Mouse (Mus musculus): ENCODE data around the gene Asap3. TPM values are rescaled to one million over a fixed set of nuclear protein-coding genes. Genes with fewer than 3 reads are reported as not detected.

Asap3 gene
- polyA plus RNA-seq (2015; fragmentation: Nextera tagmentation; extraction: Ambion mirVana) = 2.6 and 3.4 TPM in 2 replicates

DNA sequence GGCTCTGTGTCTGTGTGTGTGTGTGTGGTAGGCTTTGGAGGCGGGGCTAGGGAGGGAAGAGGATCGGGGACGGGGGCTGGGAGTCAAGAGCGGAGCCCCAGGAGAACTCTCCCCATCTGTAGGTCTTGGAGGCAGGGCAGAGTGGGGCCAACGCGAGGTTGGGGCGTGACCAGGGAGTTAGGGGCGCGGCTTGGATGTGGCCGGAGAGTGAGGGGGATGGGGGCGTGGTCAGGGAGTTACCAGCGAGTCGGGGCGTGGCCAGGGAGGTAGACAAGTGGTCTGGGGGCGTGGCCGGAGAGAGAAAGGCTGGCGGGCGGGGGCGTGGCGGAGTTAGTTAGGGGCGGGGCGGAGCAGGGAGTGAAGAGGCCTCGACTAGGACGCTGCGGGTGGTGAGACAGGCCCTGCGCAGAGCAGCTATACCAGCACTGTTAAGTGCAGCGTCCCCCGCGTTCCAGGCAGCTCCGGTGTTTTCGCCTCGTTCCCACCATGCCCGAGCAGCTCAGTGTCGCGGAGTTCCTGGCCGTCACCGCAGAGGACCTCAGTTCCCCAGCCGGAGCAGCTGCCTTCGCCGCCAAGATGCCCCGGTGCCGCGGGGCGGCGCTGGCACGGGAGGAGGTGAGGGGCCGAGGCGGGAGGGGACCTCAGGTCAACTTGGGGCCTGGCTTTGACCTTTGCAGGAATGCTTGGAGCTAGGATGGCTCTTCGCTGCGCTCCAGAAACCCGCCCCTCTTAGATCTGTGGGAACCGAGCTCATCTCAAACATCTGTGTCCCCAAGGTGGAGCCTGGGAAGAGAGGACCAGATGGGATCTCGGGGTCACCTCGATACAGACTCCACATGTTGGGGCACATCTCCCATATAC lies at the start of gene Asap3:
Gene Asap3, plus strand, starts transcription at position 333 of the 861 bp plus-strand sequence.
- WGBS = under 1% methylated on average over 53 of the region's 54 CpGs
- ATAC-seq (ENCODE audit: extremely low read depth, insufficient number of reproducible peaks, low FRiP score, low TSS enrichment) = peak; percentile 93

DNA sequence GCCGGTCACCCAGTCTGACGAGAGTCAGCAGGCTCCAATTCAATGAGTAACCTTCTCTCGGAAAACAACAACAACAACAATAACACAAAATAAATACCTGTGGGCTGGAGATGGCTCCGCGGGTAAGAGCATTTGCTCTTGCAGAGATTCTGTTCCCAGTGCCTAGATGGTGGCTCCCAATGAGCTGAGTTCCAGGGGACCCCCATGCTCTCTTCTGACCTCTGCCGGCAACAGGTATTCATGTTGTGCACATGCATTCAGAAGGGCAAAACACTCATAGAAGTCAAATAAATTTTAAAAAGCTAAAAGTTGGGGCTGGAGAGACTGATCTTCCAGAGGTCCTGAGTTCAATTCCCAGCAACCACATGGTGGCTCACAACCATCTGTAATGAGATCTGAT lies 47.7 kb upstream of the Asap3 start:
- Histone ChIP-seq H3K4me1 (peaks cover 10% of the 10 kb centered on the region; the same call in 1 of the 2 replicates), H3K4me3 (no peak overlapping the region), H3K36me3 (no peaks in the 10 kb centered on the region), H3K4me2 (no peak overlapping the region), H3K9me3 (no peaks in the 10 kb centered on the region), H3K9ac (no peak overlapping the region), H3K27ac (replicated peaks) (no peak overlapping the region), H3K27me3 (replicated peaks) (no peaks in the 10 kb centered on the region)
- ATAC-seq (ENCODE audit: extremely low read depth, insufficient number of reproducible peaks, low FRiP score, low TSS enrichment) = no peak
- WGBS = 72% methylated on average over 6 of the region's 6 CpGs

More for the DNA sequence above, at the start of gene Asap3:
- peak within 1 kb of the TSS; percentile 78 for H3K4me3 ChIP-seq
- H3K9ac ChIP-seq = peak within 1 kb of the TSS; percentile 88
- H3K27me3 ChIP-seq (replicated peaks) = peaks cover 34% of the 10 kb centered on the region
- no peaks in the 10 kb centered on the region for H3K9me3 ChIP-seq
- peaks cover 26% of the 10 kb centered on the region for H3K4me1 ChIP-seq
- peak within 1 kb of the TSS; percentile 59 for H3K27ac ChIP-seq (replicated peaks)
- H3K4me2 ChIP-seq = peak within 1 kb of the TSS; percentile 100
- no peaks in the 10 kb centered on the region for H3K36me3 ChIP-seq

GRCm38 (mm10) chr4:136159802-136160397 lies 46.3 kb upstream of the Asap3 start:
- Histone ChIP-seq H3K9ac (0 out of 2 replicates have a peak overlapping the region, but pooled peaks have one; percentile 29), H3K36me3 (no peaks in the 10 kb centered on the region), H3K4me1 (peaks cover 12% of the 10 kb centered on the region; the same call in 1 of the 2 replicates), H3K9me3 (no peaks in the 10 kb centered on the region), H3K4me3 (no peak overlapping the region), H3K27me3 (replicated peaks) (no peaks in the 10 kb centered on the region), H3K27ac (replicated peaks) (no peak overlapping the region), H3K4me2 (peak overlapping the region; percentile 37)
- 18% methylated on average over 5 of the region's 5 CpGs for WGBS
- no peak for ATAC-seq (ENCODE audit: extremely low read depth, insufficient number of reproducible peaks, low FRiP score, low TSS enrichment)

DNA sequence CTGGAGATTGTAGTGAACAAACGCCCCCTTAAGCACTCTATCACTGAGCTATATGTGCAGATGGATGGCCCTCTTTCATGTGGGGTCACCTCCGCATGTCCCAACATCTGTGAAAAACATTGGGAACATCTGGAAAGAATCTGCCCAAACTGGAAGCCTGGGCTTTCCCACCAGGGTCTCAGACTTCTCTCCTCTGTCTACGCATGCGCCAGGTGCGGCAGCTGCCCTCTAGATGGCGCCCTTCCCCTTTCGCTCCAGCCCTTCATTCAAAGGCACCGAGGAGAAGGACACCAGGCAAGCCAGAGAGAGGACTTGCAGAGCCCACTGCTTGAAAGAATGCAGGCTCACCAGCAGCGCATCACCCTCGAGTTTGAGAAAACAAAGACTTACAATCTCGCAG lies 42.7 kb upstream of the Asap3 start:
- Histone ChIP-seq H3K27me3 (replicated peaks) (no peaks in the 10 kb centered on the region), H3K9ac (no peak overlapping the region), H3K27ac (replicated peaks) (no peak overlapping the region), H3K36me3 (no peaks in the 10 kb centered on the region), H3K4me1 (peaks cover 12% of the 10 kb centered on the region; the same call in 1 of the 2 replicates), H3K4me2 (peak overlapping the region; percentile 28; the same call in 1 of the 2 replicates), H3K4me3 (no peak overlapping the region), H3K9me3 (no peaks in the 10 kb centered on the region)
- WGBS = 2% methylated on average over 11 of the region's 11 CpGs
- ATAC-seq (ENCODE audit: extremely low read depth, insufficient number of reproducible peaks, low FRiP score, low TSS enrichment) = peak; percentile 66; the same call in 1 of the 2 replicates

DNA sequence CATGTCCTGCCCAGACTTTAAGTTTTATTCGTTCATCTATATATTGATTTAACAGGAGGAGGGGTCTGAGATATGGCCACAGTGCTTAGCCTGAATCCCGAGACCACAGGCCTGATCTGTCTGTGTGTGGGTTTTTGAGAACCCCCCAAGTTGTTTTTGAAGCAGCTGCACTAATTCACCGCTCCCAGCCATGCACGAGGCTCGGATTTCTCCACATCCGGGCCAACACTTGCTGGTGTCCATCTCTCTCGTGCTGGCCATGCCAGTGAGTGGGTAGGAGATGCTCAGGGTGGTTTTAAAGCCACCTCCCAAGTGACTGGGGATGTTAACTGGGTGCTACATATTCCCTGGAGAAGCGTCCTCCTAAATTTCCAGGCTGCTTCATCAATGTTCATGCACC lies 41.2 kb upstream of the Asap3 start:
- WGBS = 78% methylated on average over 8 of the region's 8 CpGs
- Histone ChIP-seq H3K4me1 (peaks cover 7% of the 10 kb centered on the region; the same call in 1 of the 2 replicates), H3K4me2 (no peak overlapping the region), H3K9ac (no peak overlapping the region), H3K4me3 (no peak overlapping the region), H3K36me3 (no peaks in the 10 kb centered on the region), H3K27me3 (replicated peaks) (no peaks in the 10 kb centered on the region), H3K27ac (replicated peaks) (no peak overlapping the region), H3K9me3 (no peaks in the 10 kb centered on the region)
- ATAC-seq (ENCODE audit: extremely low read depth, insufficient number of reproducible peaks, low FRiP score, low TSS enrichment) = no peak

DNA sequence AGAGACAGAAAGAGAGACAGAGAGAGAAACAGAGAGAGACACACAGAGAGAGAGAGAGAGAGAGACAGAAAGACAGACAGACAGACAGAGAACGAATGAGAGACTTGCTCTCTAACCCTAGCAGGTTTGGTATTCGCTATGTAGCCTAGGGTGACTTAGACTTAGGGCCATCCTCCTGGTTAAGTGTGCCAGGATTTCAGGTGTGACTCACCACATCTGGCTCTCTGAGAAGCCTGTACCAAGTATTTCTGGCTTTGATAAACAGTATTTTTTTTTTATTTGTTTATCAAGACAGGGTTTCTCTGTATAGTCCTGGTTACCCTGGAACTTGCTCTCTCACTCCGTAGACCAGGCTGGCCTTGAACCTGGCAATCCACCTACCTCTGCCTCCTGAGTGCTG lies 38.5 kb upstream of the Asap3 start:
- Histone ChIP-seq H3K4me1 (peaks cover 7% of the 10 kb centered on the region; the same call in 1 of the 2 replicates), H3K27me3 (replicated peaks) (no peaks in the 10 kb centered on the region), H3K9me3 (no peaks in the 10 kb centered on the region), H3K27ac (replicated peaks) (no peak overlapping the region), H3K9ac (no peak overlapping the region), H3K4me3 (no peak overlapping the region), H3K4me2 (no peak overlapping the region), H3K36me3 (no peaks in the 10 kb centered on the region)
- no peak for ATAC-seq (ENCODE audit: extremely low read depth, insufficient number of reproducible peaks, low FRiP score, low TSS enrichment)
- WGBS = 73% methylated on average over 3 of the region's 3 CpGs

GRCm38 (mm10) chr4:136170401-136170800 lies 35.8 kb upstream of the Asap3 start:
- Histone ChIP-seq H3K4me1 (peaks cover 32% of the 10 kb centered on the region), H3K36me3 (no peaks in the 10 kb centered on the region), H3K27me3 (replicated peaks) (no peaks in the 10 kb centered on the region), H3K9me3 (no peaks in the 10 kb centered on the region), H3K4me3 (no peak overlapping the region), H3K27ac (replicated peaks) (no peak overlapping the region), H3K4me2 (no peak overlapping the region), H3K9ac (no peak overlapping the region)
- WGBS = 85% methylated on average over 4 of the region's 4 CpGs
- ATAC-seq (ENCODE audit: extremely low read depth, insufficient number of reproducible peaks, low FRiP score, low TSS enrichment) = no peak

GRCm38 (mm10) chr4:136171455-136171854 lies 34.7 kb upstream of the Asap3 start:
- no peak overlapping the region for H3K27ac ChIP-seq (replicated peaks)
- H3K4me2 ChIP-seq = peak overlapping the region; percentile 100
- no peak for ATAC-seq (ENCODE audit: extremely low read depth, insufficient number of reproducible peaks, low FRiP score, low TSS enrichment)
- no peaks in the 10 kb centered on the region for H3K36me3 ChIP-seq
- peaks cover 42% of the 10 kb centered on the region for H3K4me1 ChIP-seq
- peak overlapping the region; percentile 93 for H3K9ac ChIP-seq
- H3K4me3 ChIP-seq = peak overlapping the region; percentile 85
- no peaks in the 10 kb centered on the region for H3K27me3 ChIP-seq (replicated peaks)
- no peaks in the 10 kb centered on the region for H3K9me3 ChIP-seq
- 19% methylated on average over 12 of the region's 12 CpGs for WGBS

GRCm38 (mm10) chr4:136172011-136172541 lies 34.1 kb upstream of the Asap3 start, which contains the start of gene E2f2:
E2f2 (plus strand) TSS chr4:136172394.
- no peaks in the 10 kb centered on the region for H3K36me3 ChIP-seq
- no peak for ATAC-seq (ENCODE audit: extremely low read depth, insufficient number of reproducible peaks, low FRiP score, low TSS enrichment)

DNA sequence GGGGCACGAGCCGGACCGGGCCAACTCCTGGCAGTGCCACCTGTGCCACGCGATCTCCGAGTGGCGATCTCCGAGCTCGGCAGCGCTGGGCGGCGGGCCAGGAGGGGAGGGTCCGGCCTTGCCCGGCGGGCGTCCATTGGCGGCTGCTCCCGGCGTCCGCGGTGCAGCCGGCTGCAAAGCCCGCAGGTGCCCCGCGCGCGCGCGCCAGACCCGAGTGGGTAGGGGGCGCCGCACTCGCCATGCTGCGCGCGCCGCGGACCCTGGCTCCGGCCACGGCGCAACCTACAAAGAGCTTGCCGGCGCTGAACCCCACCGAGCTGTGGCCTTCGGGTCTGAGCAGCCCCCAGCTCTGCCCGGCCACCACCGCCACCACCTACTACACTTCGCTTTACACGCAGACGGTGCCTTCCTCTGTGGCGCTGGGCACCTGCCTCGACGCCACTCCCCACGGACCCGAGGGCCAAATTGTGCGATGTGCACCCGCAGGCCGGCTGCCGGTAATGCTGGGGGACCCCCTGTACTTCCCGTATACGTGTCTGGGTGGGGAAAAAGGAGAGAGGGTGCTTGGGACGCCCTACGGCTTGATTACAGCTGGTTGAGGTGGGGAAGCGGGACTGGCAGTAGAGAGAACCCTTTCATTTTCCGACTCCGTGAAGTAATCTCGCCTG lies 33.5 kb upstream of the Asap3 start:
- Histone ChIP-seq H3K27ac (replicated peaks) (peak overlapping the region; percentile 65), H3K4me1 (peaks cover 54% of the 10 kb centered on the region), H3K9me3 (no peaks in the 10 kb centered on the region), H3K4me3 (peak overlapping the region; percentile 85), H3K36me3 (no peaks in the 10 kb centered on the region), H3K27me3 (replicated peaks) (no peaks in the 10 kb centered on the region), H3K4me2 (peak overlapping the region; percentile 100), H3K9ac (peak overlapping the region; percentile 93)
- ATAC-seq (ENCODE audit: extremely low read depth, insufficient number of reproducible peaks, low FRiP score, low TSS enrichment) = peak; percentile 12; the same call in 1 of the 2 replicates
- under 1% methylated on average over 66 of the region's 67 CpGs for WGBS

More at GRCm38 (mm10) chr4:136172011-136172541, 34.1 kb upstream of the Asap3 start, which contains the start of gene E2f2:
- peak within 1 kb of the TSS; percentile 65 for H3K27ac ChIP-seq (replicated peaks)
- H3K27me3 ChIP-seq (replicated peaks) = no peaks in the 10 kb centered on the region
- H3K9ac ChIP-seq = peak within 1 kb of the TSS; percentile 93
- no peaks in the 10 kb centered on the region for H3K9me3 ChIP-seq
- peak within 1 kb of the TSS; percentile 85 for H3K4me3 ChIP-seq
- 1% methylated on average over 35 of the region's 35 CpGs for WGBS
- H3K4me1 ChIP-seq = peaks cover 48% of the 10 kb centered on the region
- peak within 1 kb of the TSS; percentile 100 for H3K4me2 ChIP-seq

All from heart, embryonic 13.5 days (tissue).